Mouse (Mus musculus) cerebellum, adult 11-12 months (tissue): Measurements from ENCODE around the gene Kansl3.

ENCODE experiments used
- DNase-seq: peaks from one replicate; pipeline ENCODE4 v3.0.0; 2022

Kansl3 gene

GRCm38 (mm10) chr1:36368969-36369645 lies at the start of gene Kansl3:
Gene Kansl3, minus strand, starts transcription at chr1:36369181.
- DNase-seq: peak; percentile 78

- no peak for DNase-seq
Observed at GRCm38 (mm10) chr1:36404531-36404930, 35.5 kb upstream of the Kansl3 start.

GRCm38 (mm10) chr1:36401509-36401908 lies 32.5 kb upstream of the Kansl3 start:
- DNase-seq: no peak

- DNase-seq: no peak
Observed at GRCm38 (mm10) chr1:36397041-36397440, 28.1 kb upstream of the Kansl3 start.

- no peak for DNase-seq
Observed at GRCm38 (mm10) chr1:36379582-36379981, 10.6 kb upstream of the Kansl3 start.

- no peak for DNase-seq
Observed at GRCm38 (mm10) chr1:36378880-36379279, 9.9 kb upstream of the Kansl3 start.

GRCm38 (mm10) chr1:36371934-36372845 lies 3.2 kb upstream of the Kansl3 start, which contains the start of gene Fer1l5:
Gene Fer1l5, plus strand, starts transcription at chr1:36372291.
- no peak for DNase-seq

GRCm38 (mm10) chr1:36370918-36371317 lies 1.9 kb upstream of the Kansl3 start:
- DNase-seq: no peak

- DNase-seq: peak; percentile 54
Observed at GRCm38 (mm10) chr1:36368112-36368968, 641 bp downstream of the Kansl3 start.

GRCm38 (mm10) chr1:36367698-36368097 lies 1.3 kb downstream of the Kansl3 start:
- no peak for DNase-seq

- DNase-seq: no peak
Observed at GRCm38 (mm10) chr1:36356955-36357695, 11.9 kb downstream of the Kansl3 start.

- DNase-seq: no peak
Observed at GRCm38 (mm10) chr1:36352351-36352750, 16.6 kb downstream of the Kansl3 start.

- no peak for DNase-seq
Observed at GRCm38 (mm10) chr1:36342547-36342946, 26.4 kb downstream of the Kansl3 start.

GRCm38 (mm10) chr1:36332955-36333887 lies 35.8 kb downstream of the Kansl3 start:
- no peak for DNase-seq

- DNase-seq: no peak
Observed at GRCm38 (mm10) chr1:36331743-36332142, 37.2 kb downstream of the Kansl3 start.

GRCm38 (mm10) chr1:36326815-36327214 lies 42.2 kb downstream of the Kansl3 start:
- no peak for DNase-seq

- DNase-seq: no peak
Observed at GRCm38 (mm10) chr1:36325900-36326321, 43.1 kb downstream of the Kansl3 start.

GRCm38 (mm10) chr1:36323746-36324448 lies 45.1 kb downstream of the Kansl3 start:
- peak; percentile 52 for DNase-seq

- DNase-seq: no peak
Observed at GRCm38 (mm10) chr1:36323076-36323475, 45.9 kb downstream of the Kansl3 start.

- DNase-seq: no peak
Observed at GRCm38 (mm10) chr1:36321829-36322573, 47.0 kb downstream of the Kansl3 start.
